Mouse (Mus musculus): Measurements from ENCODE around the gene Cxcr5. TPM values are rescaled to one million over a fixed set of nuclear protein-coding genes. Genes with fewer than 3 reads are reported as not detected.

The Cxcr5 gene
- not detected for total RNA-seq (2021)

DNA sequence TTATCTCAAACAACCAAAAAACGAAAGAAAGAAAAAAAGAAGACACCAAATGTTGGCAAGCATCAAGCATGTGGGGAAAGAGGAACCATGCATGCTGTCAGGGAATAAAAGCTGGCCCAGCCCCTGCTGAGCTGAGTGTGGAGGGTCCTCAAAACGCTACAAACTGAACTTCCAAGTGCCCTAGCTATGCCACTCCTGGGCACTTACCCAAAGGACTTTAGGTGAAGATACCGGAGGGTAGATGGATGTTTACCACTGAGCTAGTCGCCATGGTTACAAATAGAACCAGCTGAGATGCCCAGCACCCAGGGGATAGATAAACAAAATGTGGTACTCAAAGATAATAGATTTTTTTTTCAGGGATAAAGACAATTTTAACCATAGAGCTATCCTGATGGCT, at the start of gene Cxcr5:
Cxcr5 (minus strand) TSS at position 281 of the 400 bp plus-strand sequence.
- no peak for DNase-seq (ENCODE audit: low spot score in 2 of 2)
- intact Hi-C loops (cut with DNase I), result loop anchor here (5.0 kb wide), 1 partner anchor 34 kb away; no protein-coding TSS in a partner anchor

DNA sequence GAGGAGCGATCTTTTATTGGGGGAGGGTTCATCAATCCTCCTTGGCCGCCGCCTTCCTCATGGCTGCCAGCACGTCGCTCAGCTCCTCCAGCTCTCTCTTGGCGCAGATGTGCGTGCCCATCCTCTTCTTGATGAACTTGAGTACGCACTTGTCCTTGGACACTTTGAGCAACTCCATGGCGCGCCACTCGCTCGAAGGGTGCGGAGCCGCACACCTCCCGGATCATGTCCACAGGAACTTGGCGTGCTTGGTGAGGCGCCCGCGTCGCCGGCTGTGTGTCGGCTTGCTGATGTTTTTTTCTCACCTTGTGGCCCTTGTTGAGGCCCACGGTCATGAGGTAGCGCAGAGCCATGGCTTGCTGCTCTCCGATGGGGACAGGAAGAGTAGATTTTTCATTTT, 48.7 kb upstream of the Cxcr5 start:
- intact Hi-C loops (cut with DNase I), result no loop called here
- no peak for DNase-seq (ENCODE audit: low spot score in 2 of 2)

DNA sequence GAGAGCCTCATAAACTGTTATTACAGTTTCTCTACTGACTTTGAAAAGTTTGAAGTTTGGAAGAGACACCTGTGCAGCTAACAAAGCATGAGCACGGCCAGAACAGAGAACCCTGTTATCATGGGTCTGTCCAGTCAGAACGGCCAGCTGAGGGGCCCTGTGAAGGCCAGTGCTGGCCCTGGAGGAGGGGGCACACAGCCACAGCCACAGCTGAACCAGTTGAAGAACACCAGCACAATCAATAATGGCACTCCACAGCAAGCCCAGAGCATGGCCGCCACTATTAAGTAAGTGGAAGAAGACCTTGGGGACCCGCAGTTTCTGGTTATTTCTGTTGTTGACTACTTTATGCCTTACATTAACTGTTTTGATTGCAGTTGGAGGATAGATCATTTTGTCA, 45.6 kb upstream of the Cxcr5 start:
- intact Hi-C loops (cut with DNase I), result loop anchor here (10.0 kb wide), 1 partner anchor 153 kb away; the partner anchor contains the start of gene Upk2

DNA sequence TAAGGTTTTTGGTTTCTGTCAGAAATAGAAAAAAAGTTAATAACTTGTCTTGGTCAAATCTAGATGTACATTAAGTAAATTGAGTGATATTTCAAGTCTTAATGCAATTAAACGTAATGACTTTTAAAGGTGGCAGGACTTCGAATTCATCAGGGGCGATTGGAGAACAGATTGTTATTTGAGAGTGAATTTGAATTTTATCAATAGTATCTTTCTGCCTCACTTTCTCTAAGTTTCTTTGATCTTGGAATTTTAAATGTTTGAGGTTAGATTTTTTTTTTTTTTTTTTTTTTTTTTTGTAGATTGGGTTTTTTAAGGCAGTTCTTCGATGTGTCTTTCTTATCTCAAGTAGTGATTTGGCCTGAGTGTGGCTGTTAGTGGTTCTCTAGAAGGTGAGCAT, 45.0 kb upstream of the Cxcr5 start:
- DNase-seq (ENCODE audit: low spot score in 2 of 2), result no peak
- intact Hi-C loops (cut with DNase I), result loop anchor here (10.0 kb wide), 1 partner anchor 152 kb away; the partner anchor contains the start of gene Upk2

More for the DNA sequence above, 45.6 kb upstream of the Cxcr5 start:
- DNase-seq (ENCODE audit: low spot score in 2 of 2), result no peak

DNA sequence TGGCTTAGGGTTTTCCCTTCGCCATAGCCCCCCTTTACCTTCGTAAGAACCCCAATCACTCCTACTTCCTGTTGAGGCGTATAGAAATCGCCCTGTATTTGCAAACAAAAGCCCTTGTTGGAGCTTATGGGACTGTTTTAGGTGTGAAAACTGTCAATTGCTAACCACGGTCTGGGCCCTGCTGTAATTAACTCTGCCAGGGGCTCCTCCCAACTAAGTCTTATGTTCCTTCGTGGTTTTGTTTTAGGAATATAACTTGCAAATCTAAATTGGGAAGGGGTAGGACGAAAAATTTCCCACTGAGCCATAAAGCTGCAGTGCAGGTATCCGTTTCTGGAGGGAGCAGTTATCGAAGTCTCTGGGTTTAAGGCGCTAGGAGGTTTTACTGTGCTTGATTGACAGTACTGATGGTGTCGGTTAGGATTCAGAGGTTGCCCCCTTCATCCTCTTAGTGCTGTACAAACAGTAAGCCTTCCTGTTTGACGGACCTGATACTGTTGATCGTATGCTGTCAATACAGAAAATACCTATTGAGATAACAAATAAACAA, 44.0 kb upstream of the Cxcr5 start:
- no peak for DNase-seq (ENCODE audit: low spot score in 2 of 2)
- intact Hi-C loops (cut with DNase I), result loop anchor here (10.0 kb wide), 1 partner anchor 151 kb away; the partner anchor contains the start of gene Upk2

DNA sequence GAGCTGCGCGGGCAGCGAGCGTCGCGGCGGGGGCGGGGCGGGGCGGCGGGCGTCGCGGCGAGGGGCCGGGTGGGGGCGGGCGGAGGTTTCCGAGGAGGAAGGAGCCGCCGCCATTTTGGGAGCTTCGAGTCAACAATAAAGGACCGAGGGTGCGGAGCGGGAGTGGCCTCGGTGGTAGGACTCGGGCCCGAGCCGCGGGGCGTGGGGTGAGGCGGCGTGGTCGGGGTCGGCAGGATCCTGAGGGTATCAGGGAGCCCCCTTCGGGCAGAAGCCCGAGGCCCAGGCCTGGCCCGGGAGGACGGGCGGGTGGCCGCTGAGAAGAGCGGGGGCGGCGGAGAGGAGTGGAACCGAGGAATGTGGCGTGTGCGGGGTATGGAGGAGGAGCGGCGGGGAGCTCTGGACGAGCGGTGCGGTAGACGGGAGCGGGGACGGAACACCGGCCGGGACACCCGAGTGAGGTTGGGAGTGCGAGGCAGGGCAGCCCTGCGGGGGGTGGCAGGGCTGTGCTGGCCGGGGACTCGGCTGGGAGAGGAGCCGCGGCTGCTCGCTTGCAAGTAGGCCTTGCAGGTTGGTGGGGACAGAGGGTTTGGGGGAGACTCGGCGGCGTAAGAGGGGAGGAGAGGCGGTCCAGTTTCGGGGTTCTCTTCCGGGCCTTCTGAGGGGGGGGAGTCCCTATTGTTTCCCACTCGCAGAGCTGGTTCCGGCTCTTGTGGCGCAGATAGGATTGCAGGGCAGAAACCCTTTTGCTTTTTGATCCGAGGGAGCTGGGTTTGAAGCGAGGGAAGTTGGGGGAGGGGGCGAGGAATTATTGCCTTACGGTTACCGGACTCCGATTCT, 43.3 kb upstream of the Cxcr5 start, which contains the start of gene Ddx6:
Ddx6 (plus strand) TSS at position 114 of the 837 bp plus-strand sequence.
- intact Hi-C loops (cut with DNase I), result loop anchor here (5.0 to 10.0 kb wide), 2 partner anchors 93 to 150 kb away; partner anchors contain the start of gene Upk2
- peak; percentile 83 to 85 for DNase-seq (ENCODE audit: low spot score in 2 of 2)

DNA sequence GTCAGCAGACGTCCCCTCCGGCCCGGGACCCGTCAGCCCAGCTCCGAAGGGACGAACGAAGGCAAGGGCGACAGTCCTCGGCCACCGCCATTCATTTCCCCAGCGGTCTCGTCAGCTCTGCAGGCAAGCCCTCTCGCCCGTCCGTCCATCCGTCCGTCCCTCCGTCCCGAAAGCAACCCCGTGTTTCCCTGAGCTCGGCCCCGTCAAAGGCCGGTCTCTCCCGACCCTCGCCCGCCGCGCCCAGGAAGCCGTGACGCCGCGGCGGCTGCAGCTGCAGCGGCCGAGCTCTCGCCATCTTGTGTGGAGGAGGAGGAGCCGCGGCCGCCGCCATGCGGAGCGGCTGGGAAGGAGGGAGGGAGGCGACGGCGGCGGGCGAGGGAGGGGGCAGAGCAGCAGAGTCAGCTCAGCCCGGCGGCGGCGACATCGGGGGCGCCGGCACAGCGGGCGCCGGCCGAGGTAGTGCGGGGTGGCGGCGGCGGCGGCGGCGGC, 42.7 kb upstream of the Cxcr5 start:
- peak; percentile 85 to 87 for DNase-seq (ENCODE audit: low spot score in 2 of 2)
- intact Hi-C loops (cut with DNase I), result loop anchor here (5.0 to 10.0 kb wide), 2 partner anchors 92 to 150 kb away; partner anchors contain the start of gene Upk2

DNA sequence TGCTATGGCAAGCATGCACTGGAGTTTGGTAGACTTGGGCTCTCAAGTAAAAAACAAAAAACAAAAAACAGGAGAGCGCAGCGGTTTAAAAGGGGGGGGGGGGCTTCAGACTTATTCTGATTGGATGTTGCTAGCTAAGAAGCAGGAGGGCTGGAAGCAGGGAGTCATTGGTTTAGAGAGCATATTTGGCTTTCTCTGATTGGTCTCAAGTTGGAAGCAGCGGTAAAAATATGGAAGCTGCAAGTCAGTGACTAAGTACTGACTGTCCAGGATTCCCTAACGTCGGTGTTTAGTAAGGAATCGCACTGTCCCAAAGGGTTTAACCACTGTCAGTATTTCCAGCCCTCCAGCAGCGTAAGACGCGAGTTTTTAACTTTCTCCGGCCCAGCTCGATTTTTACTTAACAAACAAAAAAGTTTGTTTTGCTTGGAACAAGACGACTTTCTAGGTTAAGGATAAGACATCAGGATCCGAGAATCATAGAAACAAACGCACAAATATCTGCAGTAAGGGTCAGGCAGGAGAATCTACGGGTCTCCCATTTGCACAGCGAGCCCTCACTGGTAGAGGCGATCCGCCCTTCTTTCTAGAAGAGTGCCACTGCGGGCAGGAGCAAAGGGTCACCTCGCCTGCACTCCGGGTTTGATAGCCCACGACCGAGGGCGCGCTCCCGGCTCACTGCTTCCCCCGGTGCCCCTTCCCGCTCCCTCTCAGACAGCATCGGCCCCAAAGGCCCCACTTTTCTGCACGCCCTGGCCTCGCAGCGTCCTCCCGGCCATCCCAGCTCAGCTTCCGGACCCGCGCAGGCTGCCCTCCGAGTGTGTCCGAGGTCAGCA, 42.0 kb upstream of the Cxcr5 start:
- peak; percentile 14 to 34 for DNase-seq (ENCODE audit: low spot score in 2 of 2)
- intact Hi-C loops (cut with DNase I), result loop anchor here (5.0 to 10.0 kb wide), 2 partner anchors 91 to 149 kb away; partner anchors contain the start of gene Upk2

DNA sequence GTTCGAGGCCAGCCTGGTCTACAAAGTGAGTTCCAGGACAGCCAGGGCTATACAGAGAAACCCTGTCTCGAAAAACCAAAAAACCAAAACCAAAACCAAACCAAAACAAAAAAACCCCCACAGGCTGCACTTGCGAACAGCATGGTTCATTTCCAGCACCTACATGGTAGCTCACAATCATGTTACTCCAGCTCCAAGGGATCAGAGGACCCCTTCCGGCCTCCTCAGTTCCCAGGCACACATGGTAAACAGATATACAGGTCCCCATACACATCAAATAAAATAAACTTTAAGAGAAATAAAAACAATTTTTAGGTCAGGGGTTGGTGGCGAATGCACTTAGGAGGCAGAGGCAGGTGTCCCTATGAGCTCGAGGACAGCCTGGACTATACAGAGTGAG, 41.1 kb upstream of the Cxcr5 start:
- no peak for DNase-seq (ENCODE audit: low spot score in 2 of 2)
- intact Hi-C loops (cut with DNase I), result loop anchor here (5.0 to 10.0 kb wide), 2 partner anchors 90 to 148 kb away; partner anchors contain the start of gene Upk2

DNA sequence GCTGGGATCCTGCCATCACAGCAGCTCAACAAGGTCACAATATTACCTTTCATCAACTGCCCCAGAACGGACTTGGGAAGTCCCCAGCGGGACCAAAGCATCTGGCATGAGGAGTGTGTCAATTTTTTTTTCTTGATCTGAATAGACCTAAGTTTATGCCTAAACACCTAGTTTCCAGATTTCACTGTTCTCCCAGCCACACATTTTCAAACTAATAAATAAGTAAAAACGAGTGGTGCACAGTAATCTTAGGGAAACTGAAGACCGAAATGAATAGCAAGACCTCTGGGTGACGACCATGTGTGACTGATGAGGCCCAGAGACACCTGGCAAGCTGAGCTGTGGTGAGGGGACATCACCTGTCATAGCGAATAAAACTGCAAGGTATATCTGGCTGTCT, 39.1 kb upstream of the Cxcr5 start:
- DNase-seq (ENCODE audit: low spot score in 2 of 2), result no peak
- intact Hi-C loops (cut with DNase I), result loop anchor here (5.0 to 10.0 kb wide), 2 partner anchors 88 to 146 kb away; partner anchors contain the start of gene Upk2

DNA sequence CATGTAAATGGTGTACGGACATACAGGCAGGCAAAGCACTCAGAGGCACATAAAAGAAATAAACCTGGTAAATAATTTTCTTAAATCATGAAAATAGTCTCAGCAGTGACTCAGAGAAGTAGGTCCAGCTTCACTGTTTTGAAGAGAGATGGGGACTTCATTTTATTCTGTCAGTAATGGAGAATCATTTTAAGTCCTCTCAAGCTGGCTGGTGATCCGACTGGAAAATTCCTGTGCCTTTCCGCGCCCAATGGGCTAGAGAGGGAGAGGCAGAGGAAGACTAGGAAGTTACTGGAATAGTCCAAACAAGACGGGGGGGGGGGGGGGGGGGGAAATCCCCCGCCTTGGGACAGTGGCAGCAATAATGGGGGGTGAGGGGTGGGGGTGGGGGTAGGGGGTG, 37.9 kb upstream of the Cxcr5 start:
- intact Hi-C loops (cut with DNase I), result loop anchor here (5.0 to 10.0 kb wide), 2 partner anchors 87 to 145 kb away; partner anchors contain the start of gene Upk2
- DNase-seq (ENCODE audit: low spot score in 2 of 2), result no peak

DNA sequence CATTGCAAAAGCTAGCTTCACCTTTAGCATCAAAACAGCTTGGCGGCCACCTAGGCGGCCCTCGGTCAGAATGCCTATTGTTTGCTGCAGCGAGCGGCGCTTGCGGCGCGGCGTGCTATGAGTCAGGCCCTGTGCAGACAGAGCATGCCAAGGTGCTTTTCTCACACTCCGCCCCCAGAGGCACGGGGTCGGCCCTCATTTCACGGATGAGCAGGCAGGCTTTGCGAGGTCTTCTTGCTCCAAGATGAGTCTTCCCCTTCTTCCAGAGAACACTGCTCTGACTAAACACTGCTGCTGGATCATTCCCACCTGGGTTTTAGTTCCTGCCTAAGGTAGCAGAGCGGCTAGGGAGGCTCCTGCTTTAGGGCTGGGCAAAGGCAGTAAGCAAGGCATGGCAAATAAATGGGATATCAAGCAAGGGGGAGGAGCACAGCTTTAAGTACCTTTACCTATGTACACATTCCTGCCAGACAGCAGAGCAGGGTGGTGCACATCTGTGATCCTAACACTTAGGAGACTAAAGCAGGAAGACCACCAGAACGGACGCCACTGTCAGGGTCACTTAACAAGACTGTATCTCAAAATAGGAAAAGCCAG, 37.3 kb upstream of the Cxcr5 start:
- no peak for DNase-seq (ENCODE audit: low spot score in 2 of 2)
- intact Hi-C loops (cut with DNase I), result no loop called here

DNA sequence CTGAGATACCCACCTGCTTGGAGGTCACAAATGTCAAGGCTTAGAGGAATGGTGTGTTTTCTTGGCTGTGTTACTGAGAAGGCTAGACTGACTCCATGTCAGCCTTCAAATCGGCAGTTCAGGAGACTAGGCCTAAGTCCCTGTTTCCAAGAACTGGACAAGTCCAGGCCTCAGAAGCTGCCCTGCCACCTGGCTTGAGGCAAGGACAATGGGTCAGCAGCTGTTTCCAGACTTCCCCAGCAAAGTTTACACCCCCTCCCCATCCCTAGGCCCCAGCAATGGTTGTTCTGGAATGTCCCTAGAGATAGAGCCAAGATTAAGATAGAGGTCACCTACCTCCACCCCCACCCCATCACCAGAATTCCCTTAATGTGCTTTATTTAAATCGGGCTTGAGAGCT, 36.1 kb upstream of the Cxcr5 start:
- intact Hi-C loops (cut with DNase I), result no loop called here
- DNase-seq (ENCODE audit: low spot score in 2 of 2), result no peak

DNA sequence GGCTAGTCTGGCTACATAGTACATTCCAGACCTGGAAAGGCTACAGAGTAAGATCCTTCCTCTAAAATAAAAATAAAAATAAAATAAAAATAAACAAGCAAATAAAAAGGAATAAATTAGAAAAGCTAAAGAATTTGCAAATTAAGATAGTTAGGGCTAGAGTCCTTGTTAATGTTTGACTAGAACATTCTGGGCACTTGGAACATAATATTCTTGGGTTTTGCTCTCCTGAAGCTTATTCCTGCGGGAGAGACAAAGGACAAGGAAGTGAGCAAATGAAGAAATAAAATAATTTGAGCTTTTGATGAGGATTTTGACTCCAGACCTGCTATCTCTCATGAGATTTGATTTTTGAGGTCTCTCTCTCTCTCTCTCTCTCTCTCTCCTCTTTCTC, 33.9 kb upstream of the Cxcr5 start:
- intact Hi-C loops (cut with DNase I), result no loop called here
- no peak for DNase-seq (ENCODE audit: low spot score in 2 of 2)

DNA sequence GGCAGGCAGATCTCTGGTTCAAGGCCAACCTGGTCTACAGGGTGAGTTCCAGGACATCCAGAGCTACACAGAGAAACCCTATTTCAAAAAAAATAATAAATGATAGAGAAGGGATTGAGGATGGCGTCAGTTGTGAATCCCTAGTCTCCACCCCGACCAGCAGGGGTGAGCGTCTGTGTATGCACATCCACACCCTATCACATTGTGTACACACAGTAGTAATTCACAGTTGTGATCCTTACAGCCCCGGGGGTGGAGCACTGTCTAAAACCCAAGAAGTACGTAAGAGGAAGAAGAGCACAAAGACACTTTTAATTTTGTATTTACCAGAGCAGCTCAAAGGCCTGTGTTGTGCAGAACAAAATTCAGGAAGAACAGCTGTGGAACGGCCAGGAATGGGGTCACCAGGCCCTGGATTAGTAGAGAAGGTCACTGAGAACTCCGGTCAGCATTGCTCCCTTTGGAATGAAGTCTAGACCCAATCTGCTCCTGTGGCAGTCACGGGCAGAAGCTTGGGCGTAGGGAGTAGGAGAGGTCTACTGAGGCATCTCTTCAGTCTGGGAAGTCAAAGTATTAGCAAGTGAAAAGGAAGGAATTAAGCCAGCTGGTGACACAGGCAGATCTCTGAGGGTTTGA, 33.3 kb upstream of the Cxcr5 start:
- intact Hi-C loops (cut with DNase I), result no loop called here
- DNase-seq (ENCODE audit: low spot score in 2 of 2), result no peak

DNA sequence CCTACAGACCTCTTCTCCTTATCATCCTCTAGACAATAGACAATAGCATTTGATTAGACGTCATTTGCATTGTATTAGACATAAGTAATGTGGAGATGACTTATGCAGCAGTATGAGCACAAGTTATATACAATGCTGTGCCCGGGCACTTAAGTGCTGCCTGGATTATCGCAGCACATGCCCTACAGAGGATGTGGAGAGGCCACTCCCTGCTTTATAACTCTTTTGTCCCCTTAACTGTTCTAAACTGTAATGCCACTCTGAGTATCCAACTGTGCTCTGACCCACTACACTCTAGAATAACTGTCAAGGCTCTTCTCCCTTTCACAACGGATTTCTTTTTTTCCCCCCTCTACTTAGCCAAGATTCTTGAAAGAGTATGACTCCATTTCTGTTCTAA, 32.2 kb upstream of the Cxcr5 start:
- no peak for DNase-seq (ENCODE audit: low spot score in 2 of 2)
- intact Hi-C loops (cut with DNase I), result no loop called here

DNA sequence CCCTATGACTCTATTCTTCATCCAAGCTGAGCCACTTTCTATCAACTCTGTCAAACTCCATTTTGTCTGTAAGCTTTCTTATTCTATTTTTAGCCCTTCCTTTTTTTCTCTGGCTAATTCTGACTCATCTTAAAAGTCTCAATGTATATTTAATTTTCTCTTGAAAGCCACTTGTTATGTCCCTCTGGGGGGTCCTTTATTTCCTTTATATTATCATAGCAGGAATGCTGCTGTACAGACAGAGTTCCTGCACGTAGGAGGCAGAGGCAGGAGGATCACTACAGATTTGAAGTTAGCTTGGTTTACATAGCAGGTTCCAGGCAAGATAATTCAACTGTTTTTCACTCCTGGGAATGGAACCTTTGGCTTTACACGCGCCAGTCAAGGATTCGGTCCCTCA, 31.5 kb upstream of the Cxcr5 start:
- no peak for DNase-seq (ENCODE audit: low spot score in 2 of 2)
- intact Hi-C loops (cut with DNase I), result no loop called here

DNA sequence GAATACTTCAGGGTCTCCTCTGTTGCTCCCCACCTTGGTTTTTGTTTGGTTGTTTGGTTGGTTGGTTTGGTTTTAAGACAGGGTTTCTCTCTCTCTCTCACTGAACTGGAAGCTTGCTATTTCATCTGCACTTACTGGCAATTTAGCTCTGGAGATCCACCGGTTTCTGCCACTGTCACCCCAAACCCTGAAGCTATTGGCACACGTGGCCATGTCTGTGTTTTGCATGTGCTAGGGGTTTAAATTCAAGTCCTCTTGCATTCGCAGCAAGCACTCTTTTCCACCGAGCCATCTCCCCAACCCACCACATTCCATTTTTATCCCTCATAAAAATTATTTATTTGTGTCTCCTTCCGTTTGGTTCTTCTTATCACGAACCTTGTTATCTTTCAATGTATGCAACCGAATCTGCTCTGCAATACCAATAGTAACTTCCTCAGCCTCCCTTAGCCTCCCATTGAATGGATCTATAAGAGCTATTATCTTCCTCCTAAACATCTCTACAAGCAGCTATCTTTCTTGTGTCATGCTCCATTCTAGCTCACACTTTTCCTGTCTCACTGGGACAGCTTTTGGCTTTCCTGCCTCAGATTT, 30.0 kb upstream of the Cxcr5 start:
- intact Hi-C loops (cut with DNase I), result no loop called here
- no peak for DNase-seq (ENCODE audit: low spot score in 2 of 2)

Data from left cerebral cortex, postnatal 36 days (tissue).